Mouse (Mus musculus) E14TG2a.4 (cell line): ENCODE data around the gene Osbpl3.

Experiments used
- CTCF ChIP-seq: conservative IDR thresholded peaks from 2 replicates; pipeline ENCODE4 v1.5.1; 2014; ENCODE audit warnings: low read length
- NANOG ChIP-seq: IDR thresholded peaks from 2 replicates; pipeline ENCODE4 v1.6.1; 2014; ENCODE audit warnings: borderline replicate concordance, low read length, mixed read lengths
- POU5F1 ChIP-seq: IDR thresholded peaks from 2 replicates; pipeline ENCODE4 v1.6.1; 2014; ENCODE audit warnings: low read length, borderline replicate concordance

DNA sequence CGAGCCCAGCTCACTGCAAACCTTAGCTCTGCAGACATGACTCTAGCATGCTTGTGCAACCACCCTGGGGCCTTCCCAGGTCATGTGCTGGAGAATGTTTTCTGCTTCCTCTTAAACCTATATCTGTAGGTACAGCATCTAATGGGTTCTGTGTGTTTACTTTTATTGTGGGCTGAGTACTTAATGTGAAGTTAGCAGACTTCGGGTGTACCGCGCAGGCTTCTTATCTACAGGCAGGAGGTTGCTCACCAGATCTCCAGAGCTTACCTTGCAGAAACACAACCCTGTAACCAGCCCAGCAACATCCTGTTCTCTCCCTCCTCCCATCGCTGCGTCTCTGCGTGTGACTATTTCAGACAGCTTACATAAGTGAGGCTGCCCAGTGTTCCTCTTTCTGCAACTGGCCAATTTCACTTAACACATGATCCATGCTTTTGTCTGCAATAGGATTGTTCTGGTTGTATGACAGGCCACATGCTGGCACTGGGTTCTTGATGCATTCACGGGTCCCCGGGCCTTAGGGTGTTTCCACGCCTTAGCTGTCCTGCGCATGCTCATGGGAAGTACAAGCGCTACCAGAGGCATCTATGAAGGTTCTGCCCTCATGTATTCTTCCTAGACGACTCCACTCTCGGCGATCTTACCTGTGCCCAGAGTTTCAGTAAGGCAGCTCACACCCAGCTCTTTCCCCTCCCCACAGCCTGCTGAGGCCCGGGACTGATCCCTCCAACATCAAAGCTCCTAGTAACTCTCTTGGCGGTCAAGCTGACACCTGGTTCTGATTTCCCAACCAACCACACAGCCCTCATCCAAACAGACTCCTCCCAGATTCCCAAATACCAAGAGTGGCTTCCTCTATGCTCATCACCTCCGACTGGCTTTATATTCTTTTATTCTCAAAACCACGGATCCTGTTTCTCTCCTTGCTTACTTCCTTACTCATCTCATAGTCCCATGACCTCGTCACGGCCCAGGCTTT is 78.0 kb downstream of the Osbpl3 start:
- TF ChIP-seq CTCF (no peak), POU5F1 (no peak), NANOG (no peak)
